Mouse (Mus musculus) activated CD4-positive, CD25-positive, alpha-beta regulatory T cell (primary cell): ENCODE results near the gene Sell. TPM values are rescaled to one million over a fixed set of nuclear protein-coding genes. Genes with fewer than 3 reads are reported as not detected.

ENCODE experiments used
- polyA plus RNA-seq, 2 experiments: library from polyadenylated mRNA; unstranded; fragments of 100-300 nt; shearing (Covaris generic); gene quantifications; one replicate each; pipeline ENCODE4 v1.2.1; 2017

The Sell gene
- polyA plus RNA-seq = 100 to 1,000 TPM; 764 to 994 TPM

DNA sequence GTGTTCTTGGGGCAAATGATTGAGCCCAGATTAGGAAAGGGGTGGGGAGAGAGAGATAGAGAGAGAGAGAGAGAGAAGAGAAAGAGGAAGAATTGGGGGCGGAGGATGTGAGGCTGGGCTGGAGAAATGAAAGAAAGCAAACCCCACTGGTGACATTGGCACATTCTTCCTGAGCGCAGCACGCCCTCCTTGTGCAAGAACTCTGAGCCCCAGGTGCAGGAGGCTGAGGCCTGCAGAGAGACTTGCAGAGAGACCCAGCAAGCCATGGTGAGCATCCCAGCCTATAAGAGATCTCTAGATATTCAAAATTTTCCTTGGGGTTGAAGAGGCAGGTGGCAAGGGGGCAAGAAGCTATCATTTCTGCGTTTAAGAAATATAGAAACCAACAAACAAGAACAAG is at the start of gene Sell:
Gene Sell (plus strand): TSS at position 58 of the 400 bp plus-strand sequence.

GRCm38 (mm10) chr1:164047934-164048333 is 13.8 kb upstream of the Sell start, which contains the start of gene Sele:
Gene Sele (plus strand): TSS chr1:164048234.

GRCm38 (mm10) chr1:164114947-164115493 is 53.2 kb downstream of the Sell start, which contains the start of gene Selp:
Gene Selp (plus strand): TSS chr1:164115264.

Other genes starting within 250 kb of the Sell start
- 10 to 100 TPM; 41.7 to 44.2 TPM for gene Scyl3, start 132.9 kb upstream of the Sell start, polyA plus RNA-seq
- 1 to 10 TPM; 2.7 to 3.3 TPM for gene BC055324, start 67.2 kb upstream of the Sell start, polyA plus RNA-seq
- gene Mettl18, start 67.1 kb upstream of the Sell start, polyA plus RNA-seq = 10 to 100 TPM; 10.6 to 18.9 TPM
- gene Sele, start 13.7 kb upstream of the Sell start, polyA plus RNA-seq = under 1 TPM; 0.29 to 0.33 TPM
- gene Selp, start 53.3 kb downstream of the Sell start, polyA plus RNA-seq = 10 to 100 TPM in 1 of 2 experiments, 1 to 10 TPM in 1; 1.2 to 10.3 TPM
- gene F5, start 89.9 kb downstream of the Sell start, polyA plus RNA-seq = under 1 TPM; 0.06 to 0.44 TPM
- 1 to 10 TPM; 6.2 to 6.9 TPM for gene Slc19a2, start 187.1 kb downstream of the Sell start, polyA plus RNA-seq
- 1 to 10 TPM; 6.2 to 9.7 TPM for gene Ccdc181, start 213.6 kb downstream of the Sell start, polyA plus RNA-seq
- 10 to 100 TPM; 11.5 to 14.5 TPM for gene Nme7, start 242.1 kb downstream of the Sell start, polyA plus RNA-seq
- 10 to 100 TPM; 14.8 to 21.0 TPM for gene Blzf1, start 245.5 kb downstream of the Sell start, polyA plus RNA-seq